Mouse (Mus musculus) liver, embryonic 14.5 days (tissue): Measurements from ENCODE around the gene Rasgrp2.

ENCODE experiments used
- CTCF ChIP-seq: IDR thresholded peaks from 2 replicates; pipeline ENCODE4 v1.5.1; 2016; ENCODE audit warnings: antibody characterized with exemption, low read depth, control low read depth
- EP300 ChIP-seq: IDR thresholded peaks from 2 replicates; pipeline ENCODE4 v1.6.1; 2016; ENCODE audit warnings: antibody characterized with exemption, low read depth

DNA sequence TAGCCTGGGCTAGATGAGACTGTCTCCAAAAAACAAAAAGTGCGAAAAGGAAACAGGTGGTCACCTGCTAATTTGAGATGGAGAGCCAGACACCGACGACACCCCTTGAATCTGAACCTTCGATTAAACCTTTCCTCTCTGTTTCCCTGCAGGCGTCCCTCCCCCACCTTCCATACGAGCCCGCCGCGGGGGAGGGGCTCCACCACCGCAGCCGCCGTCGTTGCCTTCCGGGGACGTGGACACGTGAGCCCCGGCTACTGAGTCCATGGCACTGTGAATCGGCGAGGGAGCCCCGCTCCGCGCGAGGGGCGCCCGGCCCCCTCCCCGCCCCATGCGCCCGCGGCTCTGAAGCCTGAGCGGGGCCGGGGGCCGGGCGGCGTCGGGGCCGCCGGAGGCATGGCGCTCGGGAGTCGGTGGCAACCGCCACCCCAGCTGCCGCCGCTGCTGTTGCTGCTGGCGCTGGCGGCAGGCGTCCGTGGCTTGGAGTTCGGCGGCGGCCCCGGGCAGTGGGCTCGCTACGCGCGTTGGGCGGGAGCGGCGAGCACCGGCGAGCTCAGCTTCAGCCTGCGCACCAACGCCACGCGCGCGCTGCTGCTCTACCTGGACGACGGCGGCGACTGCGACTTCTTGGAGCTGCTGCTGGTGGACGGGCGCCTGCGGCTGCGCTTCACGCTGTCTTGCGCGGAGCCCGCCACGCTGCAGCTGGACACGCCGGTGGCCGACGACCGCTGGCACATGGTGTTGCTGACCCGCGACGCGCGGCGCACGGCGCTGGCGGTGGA lies 28.7 kb downstream of the Rasgrp2 start:
- TF ChIP-seq CTCF (no peak), EP300 (no peak)
